Mouse (Mus musculus) hindbrain, embryonic 11.5 days (tissue): ENCODE results near the gene Wdr24. TPM values are rescaled to one million over a fixed set of nuclear protein-coding genes. Genes with fewer than 3 reads are reported as not detected.

Source experiments
- ATAC-seq: fragments of 200-750 bp; cut with Nextera tagmentation; 2 replicates; pipeline ENCODE4 v1.8.0; 2017; ENCODE audit warnings: mild to moderate bottlenecking, moderate TSS enrichment, moderate library complexity; ENCODE audit not compliant: low FRiP score
- DNase-seq: peaks from one replicate; pipeline ENCODE4 v3.0.0-alpha.2; 2015; ENCODE audit warnings: low spot score
- H3K27ac ChIP-seq: fragments of 300-500 bp; sonication (generic); 2 replicates; pipeline ENCODE4 v1.5.1; 2014; ENCODE audit warnings: mild to moderate bottlenecking, low read depth, low read length
- H3K27me3 ChIP-seq: fragments of 300-500 bp; sonication (generic); 2 replicates; pipeline ENCODE4 v1.6.1; 2014; ENCODE audit warnings: mild to moderate bottlenecking, low read length, moderate library complexity, mixed read lengths; ENCODE audit not compliant: control insufficient read depth, insufficient read depth
- H3K36me3 ChIP-seq: fragments of 300-500 bp; sonication (generic); 2 replicates; pipeline ENCODE4 v1.6.1; 2014; ENCODE audit warnings: mild to moderate bottlenecking, low read length, moderate library complexity, mixed read lengths; ENCODE audit not compliant: control insufficient read depth, insufficient read depth
- H3K4me1 ChIP-seq: fragments of 300-500 bp; sonication (generic); replicated peaks from 2 replicates; pipeline ENCODE4 v1.6.1; 2014; ENCODE audit warnings: low read length, mixed read lengths; ENCODE audit not compliant: control insufficient read depth, insufficient read depth
- H3K4me2 ChIP-seq: fragments of 300-500 bp; sonication (generic); replicated peaks from 2 replicates; pipeline ENCODE4 v1.6.1; 2014; ENCODE audit warnings: mild to moderate bottlenecking, low read depth, low read length
- H3K4me3 ChIP-seq: fragments of 300-500 bp; sonication (generic); 2 replicates; pipeline ENCODE4 v1.5.1; 2014; ENCODE audit warnings: low read depth, low read length
- H3K9ac ChIP-seq: fragments of 300-500 bp; sonication (generic); 2 replicates; pipeline ENCODE4 v1.6.1; 2014; ENCODE audit warnings: low read depth, low read length
- H3K9me3 ChIP-seq: fragments of 300-500 bp; sonication (generic); 2 replicates; pipeline ENCODE4 v1.6.1; 2016; ENCODE audit warnings: low read length; ENCODE audit not compliant: control insufficient read depth
- WGBS: fragments of 180-500 bp; shearing (Covaris S2); extraction: QIAGEN DNeasy Blood & Tissue Kit; methylation state at CpG from one replicate; pipeline ENCODE4 v1.1.7; 2014; 5-methylcytosine and 5-hydroxymethylcytosine counted together
- polyA plus RNA-seq: library from polyadenylated mRNA; unstranded; fragments of >200 nt; fragmentation: Nextera tagmentation; extraction: Ambion mirVana; gene quantifications from 2 replicates; pipeline ENCODE4 v1.2.1, GENCODE M21; 2014

Gene Wdr24
- polyA plus RNA-seq, 1 experiment from 2014 or later: 22.0 TPM

DNA sequence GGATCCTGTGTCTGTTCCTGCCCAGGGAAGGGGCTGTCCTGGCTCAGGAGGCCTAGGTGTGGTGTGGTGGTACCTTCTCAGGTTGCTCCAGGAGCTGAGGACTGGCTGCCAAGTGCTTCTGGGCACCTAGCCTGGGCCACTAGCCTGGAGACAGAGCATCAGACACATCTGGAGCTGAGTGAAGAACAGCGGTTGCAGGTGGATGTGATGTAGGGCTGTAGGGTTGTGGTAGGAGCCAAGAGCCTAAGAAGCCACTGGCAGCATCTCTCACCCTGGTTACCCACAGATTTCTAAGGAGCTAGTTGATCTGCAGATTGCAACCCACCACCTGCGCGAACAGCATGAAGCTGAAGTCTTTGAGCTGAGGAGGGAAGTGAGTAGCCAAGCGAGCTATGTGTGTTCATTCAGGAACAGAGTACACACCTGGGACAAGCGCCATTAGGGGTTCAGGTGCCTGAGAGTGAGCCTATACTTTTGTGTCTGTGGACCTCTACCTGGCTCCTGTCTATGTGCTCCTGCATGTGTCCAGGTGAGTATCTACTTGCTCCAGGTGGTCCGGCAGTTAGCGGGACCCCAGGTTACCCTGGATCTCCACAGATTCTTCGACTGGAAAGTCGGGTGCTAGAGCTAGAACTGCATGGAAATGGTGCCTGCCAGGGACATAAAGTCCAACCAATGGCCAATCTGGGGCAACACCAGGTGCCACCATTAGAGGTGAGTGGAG is 36.5 kb upstream of the Wdr24 start:
- Histone ChIP-seq H3K4me1 (peaks cover 13% of the 10 kb centered on the region), H3K27me3 (no peaks in the 10 kb centered on the region), H3K27ac (no peak overlapping the region), H3K36me3 (no peaks in the 10 kb centered on the region; the same call in 1 of the 2 replicates), H3K4me3 (no peak overlapping the region), H3K9me3 (no peaks in the 10 kb centered on the region), H3K9ac (no peak overlapping the region), H3K4me2 (no peak overlapping the region)
- no peak for ATAC-seq
- 90% methylated on average over 9 of the region's 9 CpGs for WGBS
- DNase-seq: no peak

DNA sequence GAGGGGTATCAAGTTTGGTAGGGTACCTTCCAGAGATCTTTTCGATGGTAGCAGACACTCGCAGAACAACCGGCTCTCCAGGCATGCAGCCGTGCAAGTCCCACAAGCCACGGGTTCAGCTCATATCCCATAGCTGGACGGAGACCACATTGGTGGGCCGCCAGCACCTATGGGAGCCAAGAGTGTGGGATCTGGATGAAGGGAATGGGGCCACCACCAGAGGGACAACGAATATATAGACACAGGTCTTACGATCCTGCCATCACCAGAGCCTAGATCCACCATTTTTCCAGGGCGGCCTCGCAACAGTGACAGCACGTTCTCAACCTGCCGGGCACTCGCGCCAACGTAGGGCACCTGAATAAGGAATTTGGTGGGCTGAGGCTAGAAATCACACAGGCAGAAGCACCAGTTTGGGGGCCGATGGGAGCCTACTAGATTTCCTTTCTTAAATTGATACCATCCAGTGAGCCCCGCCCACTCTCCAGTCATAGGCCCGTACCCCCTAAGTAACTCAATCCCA is 32.0 kb upstream of the Wdr24 start:
- Histone ChIP-seq H3K27ac (peak overlapping the region; percentile 94; the same call in 1 of the 2 replicates), H3K4me1 (peaks cover 23% of the 10 kb centered on the region), H3K27me3 (no peaks in the 10 kb centered on the region), H3K9ac (peak overlapping the region; percentile 88), H3K4me3 (peak overlapping the region; percentile 78), H3K36me3 (no peaks in the 10 kb centered on the region; the same call in 1 of the 2 replicates), H3K9me3 (no peaks in the 10 kb centered on the region), H3K4me2 (peak overlapping the region; percentile 88)
- DNase-seq (no peak), ATAC-seq (no peak)
- 28% methylated on average over 19 of the region's 19 CpGs for WGBS

DNA sequence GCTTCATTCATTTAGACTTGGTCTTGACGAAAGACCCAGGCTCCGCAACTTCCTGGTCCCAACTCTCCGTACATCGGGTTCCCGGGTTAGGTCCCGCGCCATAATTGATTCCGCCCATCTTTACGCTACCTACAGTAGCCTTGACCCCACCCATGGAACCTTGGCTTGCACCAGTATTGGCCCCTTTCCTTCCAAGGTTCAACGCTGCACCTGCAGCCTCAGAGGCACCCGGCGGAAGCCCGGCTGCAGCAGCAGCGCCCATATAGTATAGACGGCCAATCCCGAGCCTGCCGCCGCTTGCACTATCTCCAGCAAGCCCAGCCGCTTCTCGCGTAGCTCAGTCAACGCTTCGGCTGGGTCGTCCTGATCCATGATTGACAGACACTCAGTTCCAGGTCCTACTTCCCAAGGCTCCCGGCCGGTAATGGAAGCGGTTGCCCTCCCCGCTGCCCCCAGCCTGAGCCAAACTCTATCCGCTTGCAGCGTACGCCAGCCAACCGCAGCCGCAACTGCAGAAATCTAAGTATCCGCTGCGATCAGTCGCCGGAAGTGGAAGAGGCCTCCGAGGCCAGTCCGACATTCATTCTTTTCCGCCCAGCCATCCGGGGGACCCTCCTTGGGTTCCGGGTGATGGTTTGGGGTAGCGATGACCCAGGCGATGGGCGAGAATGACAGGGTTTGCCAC is 31.4 kb upstream of the Wdr24 start:
- Histone ChIP-seq H3K36me3 (no peaks in the 10 kb centered on the region; the same call in 1 of the 2 replicates), H3K4me2 (peak overlapping the region; percentile 88), H3K27me3 (no peaks in the 10 kb centered on the region), H3K4me1 (peaks cover 23% of the 10 kb centered on the region), H3K27ac (peak overlapping the region; percentile 94), H3K9ac (peak overlapping the region; percentile 88), H3K4me3 (peak overlapping the region; percentile 78), H3K9me3 (no peaks in the 10 kb centered on the region)
- WGBS: under 1% methylated on average over 45 of the region's 45 CpGs
- peak; percentile 90 for DNase-seq
- ATAC-seq: peak; percentile 41

DNA sequence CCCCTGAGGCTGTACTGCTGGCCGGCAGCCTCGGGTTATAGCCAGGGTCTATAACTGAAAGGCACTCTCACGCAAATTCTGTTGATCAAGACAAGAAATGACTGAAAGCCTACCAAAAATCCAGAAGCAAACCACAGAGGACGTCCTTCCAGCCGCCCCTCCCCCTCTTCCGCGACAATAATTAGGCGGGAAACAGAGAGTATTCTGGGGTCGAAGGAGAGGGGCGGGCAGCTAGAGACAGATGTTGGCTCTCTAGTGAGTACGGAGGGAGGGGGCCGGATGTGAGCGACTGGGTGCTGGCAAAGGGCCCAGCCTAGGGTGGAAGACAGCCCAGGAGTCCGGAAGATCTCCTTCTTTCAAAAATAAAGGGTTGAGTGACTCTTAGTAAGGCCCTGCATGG is 30.8 kb upstream of the Wdr24 start, which contains the start of gene Fam173a:
Gene Fam173a (minus strand): TSS at position 287 of the 400 bp plus-strand sequence.
- under 1% methylated on average over 14 of the region's 14 CpGs for WGBS

DNA sequence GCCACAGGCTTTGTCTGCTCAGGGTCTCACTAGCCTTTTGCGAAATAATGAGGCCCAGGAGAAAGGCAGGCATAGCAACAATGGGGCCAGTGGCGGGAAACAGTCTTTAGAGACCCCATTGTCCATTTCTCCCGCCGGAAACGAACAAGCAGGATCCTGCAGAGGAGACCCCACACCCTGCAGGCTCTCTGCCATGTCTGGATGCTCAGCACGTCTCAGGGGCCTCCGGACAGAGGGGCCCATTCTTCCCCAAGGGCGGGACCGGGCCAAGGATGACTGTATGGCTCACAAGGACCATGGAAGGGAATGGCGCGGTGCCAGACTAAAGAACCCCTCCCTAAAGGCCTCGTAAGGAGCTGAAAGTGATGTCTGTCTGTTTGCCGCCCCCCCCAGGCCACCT is 29.2 kb upstream of the Wdr24 start:
- Histone ChIP-seq H3K9me3 (no peaks in the 10 kb centered on the region), H3K27me3 (no peaks in the 10 kb centered on the region), H3K4me3 (peak overlapping the region; percentile 80; the same call in 1 of the 2 replicates), H3K9ac (peak overlapping the region; percentile 29), H3K36me3 (no peaks in the 10 kb centered on the region), H3K27ac (peak overlapping the region; percentile 94), H3K4me2 (peak overlapping the region; percentile 95), H3K4me1 (peaks cover 23% of the 10 kb centered on the region)
- DNase-seq: peak; percentile 64
- ATAC-seq: peak; percentile 30; the same call in 1 of the 2 replicates
- 29% methylated on average over 13 of the region's 13 CpGs for WGBS

More for the DNA sequence above, 30.8 kb upstream of the Wdr24 start, which contains the start of gene Fam173a:
- no peaks in the 10 kb centered on the region for H3K36me3 ChIP-seq
- ATAC-seq (0 out of 2 replicates have a peak, but pooled peaks have one; percentile 46), DNase-seq (no peak)
- peak within 1 kb of the TSS; percentile 78 for H3K4me3 ChIP-seq
- H3K4me1 ChIP-seq: peaks cover 23% of the 10 kb centered on the region
- H3K27ac ChIP-seq: peak within 1 kb of the TSS; percentile 94
- H3K4me2 ChIP-seq: peak within 1 kb of the TSS; percentile 95
- H3K9ac ChIP-seq: peak within 1 kb of the TSS; percentile 88
- H3K27me3 ChIP-seq: no peaks in the 10 kb centered on the region
- H3K9me3 ChIP-seq: no peaks in the 10 kb centered on the region

DNA sequence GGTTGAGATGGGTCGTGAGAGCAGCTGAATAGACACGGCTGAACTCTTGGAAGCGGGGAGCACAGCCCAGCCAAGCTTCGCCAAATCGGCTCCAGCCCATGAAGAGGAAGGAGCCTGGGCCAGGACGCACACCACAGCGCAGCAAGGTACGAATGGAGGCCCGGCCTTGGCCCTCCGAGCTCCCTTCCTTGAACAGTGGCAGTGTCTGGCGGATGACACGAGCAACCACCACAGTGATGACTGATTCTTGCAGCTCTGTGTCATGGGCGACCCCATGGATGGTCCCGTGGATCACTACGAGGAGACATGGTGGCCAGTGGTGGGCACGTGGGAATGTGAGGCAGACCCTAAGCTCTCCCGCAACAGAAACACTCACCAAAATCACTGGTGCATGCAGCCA is 28.4 kb upstream of the Wdr24 start:
- ATAC-seq (no peak), DNase-seq (no peak)
- 48% methylated on average over 17 of the region's 17 CpGs for WGBS

DNA sequence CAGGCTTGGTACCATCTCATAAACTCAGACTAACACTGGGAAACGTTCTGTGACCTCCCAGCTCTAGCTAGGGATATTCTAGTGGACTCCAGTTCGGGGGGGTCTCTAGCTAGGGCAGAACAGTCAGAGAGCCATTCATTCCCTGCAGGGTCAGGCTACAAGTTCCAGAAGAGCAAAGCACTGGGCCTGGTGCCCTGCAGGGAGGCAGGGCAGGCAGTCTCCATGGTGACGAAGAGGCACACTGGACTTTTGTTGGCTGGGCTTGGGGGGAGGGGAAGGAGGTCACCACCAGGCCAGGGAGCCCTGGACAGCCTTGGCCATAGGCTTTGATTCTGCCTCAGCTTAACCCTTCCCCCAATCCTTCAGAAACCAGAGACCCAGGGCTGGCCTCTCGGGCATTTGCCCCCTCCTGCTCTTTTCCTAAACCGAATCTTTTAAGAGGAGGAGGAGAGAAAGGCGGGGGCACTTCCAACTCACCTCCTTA is 27.8 kb upstream of the Wdr24 start, which contains the start of gene AC134908.4:
Gene AC134908.4 (minus strand): TSS at position 51 of the 484 bp plus-strand sequence.
- H3K27ac ChIP-seq: peak within 1 kb of the TSS; percentile 94
- H3K4me3 ChIP-seq: peak within 1 kb of the TSS; percentile 80
- peaks cover 23% of the 10 kb centered on the region for H3K4me1 ChIP-seq
- H3K27me3 ChIP-seq: no peaks in the 10 kb centered on the region
- no peaks in the 10 kb centered on the region for H3K36me3 ChIP-seq
- peak; percentile 48; the same call in 1 of the 2 replicates for ATAC-seq
- WGBS: 2% methylated on average over 6 of the region's 6 CpGs
- peak; percentile 78 for DNase-seq
- H3K9me3 ChIP-seq: no peaks in the 10 kb centered on the region
- peak within 1 kb of the TSS; percentile 82 for H3K9ac ChIP-seq
- H3K4me2 ChIP-seq: peak within 1 kb of the TSS; percentile 95

More for the DNA sequence above, 28.4 kb upstream of the Wdr24 start:
- Histone ChIP-seq H3K36me3 (no peaks in the 10 kb centered on the region), H3K4me3 (peak overlapping the region; percentile 80), H3K9ac (peak overlapping the region; percentile 82), H3K27ac (peak overlapping the region; percentile 94), H3K27me3 (no peaks in the 10 kb centered on the region), H3K9me3 (no peaks in the 10 kb centered on the region), H3K4me2 (peak overlapping the region; percentile 95), H3K4me1 (peaks cover 23% of the 10 kb centered on the region)

DNA sequence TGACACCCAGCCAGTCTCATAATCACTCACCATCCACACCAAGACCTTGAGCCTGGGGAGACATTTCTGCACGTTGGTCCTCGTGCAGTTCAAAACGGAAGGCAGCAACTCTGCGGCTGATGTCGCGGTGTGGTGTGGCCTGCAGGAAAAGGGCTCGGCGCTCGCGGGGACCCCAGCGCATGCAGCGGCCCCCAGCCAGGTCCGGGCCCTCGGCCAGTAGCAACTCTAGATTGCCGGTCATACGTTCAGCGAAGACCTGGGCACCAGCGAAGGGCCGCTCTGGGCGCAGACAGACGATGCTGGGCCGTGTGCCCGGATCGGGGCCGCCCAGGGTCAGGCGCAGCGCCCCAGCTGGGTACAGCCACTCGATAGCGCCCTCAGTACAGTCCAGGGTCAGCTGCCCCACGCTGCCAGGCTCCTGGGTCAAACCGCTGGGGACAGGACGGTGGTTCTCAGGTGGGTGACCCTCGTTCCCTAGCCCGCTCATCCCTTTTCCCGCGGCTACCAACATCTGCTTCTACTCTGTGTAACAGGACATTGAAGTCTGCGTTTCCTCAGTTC is 27.1 kb upstream of the Wdr24 start:
- WGBS: 0% methylated on average over 37 of the region's 37 CpGs
- H3K9me3 ChIP-seq: no peaks in the 10 kb centered on the region
- no peaks in the 10 kb centered on the region for H3K36me3 ChIP-seq
- H3K27me3 ChIP-seq: no peaks in the 10 kb centered on the region
- peak overlapping the region; percentile 95 for H3K4me2 ChIP-seq
- DNase-seq: peak; percentile 56
- H3K9ac ChIP-seq: peak overlapping the region; percentile 82
- peaks cover 21% of the 10 kb centered on the region for H3K4me1 ChIP-seq
- peak overlapping the region; percentile 80 for H3K4me3 ChIP-seq
- ATAC-seq: no peak
- H3K27ac ChIP-seq: peak overlapping the region; percentile 94
